Mouse (Mus musculus) thymus, adult 18-20 months (tissue): ENCODE data around the gene Fars2.

Source experiments
- DNase-seq, 2 experiments: peaks; one replicate each; pipeline ENCODE4 v3.0.0; 2022; ENCODE audit warnings: mixed read lengths in 2 of 2

Gene Fars2

GRCm38 (mm10) chr13:36529467-36530039 lies 412.3 kb downstream of the Fars2 start:
- DNase-seq, result no peak

- DNase-seq, result no peak
Observed at GRCm38 (mm10) chr13:36530852-36531251, 413.6 kb downstream of the Fars2 start.

- no peak for DNase-seq
Observed at GRCm38 (mm10) chr13:36531893-36532292, 414.7 kb downstream of the Fars2 start.

GRCm38 (mm10) chr13:36533071-36533470 lies 415.9 kb downstream of the Fars2 start:
- DNase-seq, result no peak

- DNase-seq, result no peak
Observed at GRCm38 (mm10) chr13:36533518-36533917, 416.3 kb downstream of the Fars2 start.

GRCm38 (mm10) chr13:36533966-36534540 lies 416.8 kb downstream of the Fars2 start:
- DNase-seq, result no peak

GRCm38 (mm10) chr13:36537580-36537979 lies 420.4 kb downstream of the Fars2 start:
- DNase-seq, result no peak

- DNase-seq, result no peak
Observed at GRCm38 (mm10) chr13:36538385-36538784, 421.2 kb downstream of the Fars2 start.

GRCm38 (mm10) chr13:36540231-36540630 lies 423.0 kb downstream of the Fars2 start:
- DNase-seq, result no peak

- no peak for DNase-seq
Observed at GRCm38 (mm10) chr13:36541287-36541780, 424.1 kb downstream of the Fars2 start.

GRCm38 (mm10) chr13:36550694-36551093 lies 433.5 kb downstream of the Fars2 start:
- no peak for DNase-seq

GRCm38 (mm10) chr13:36552522-36553246 lies 435.5 kb downstream of the Fars2 start:
- DNase-seq, result no peak

GRCm38 (mm10) chr13:36553247-36553642 lies 436.0 kb downstream of the Fars2 start:
- no peak for DNase-seq

- DNase-seq, result no peak
Observed at GRCm38 (mm10) chr13:36554743-36555142, 437.5 kb downstream of the Fars2 start.

- no peak for DNase-seq
Observed at GRCm38 (mm10) chr13:36562447-36563441, 445.5 kb downstream of the Fars2 start.

- DNase-seq, result no peak
Observed at GRCm38 (mm10) chr13:36564764-36565315, 447.6 kb downstream of the Fars2 start.

- DNase-seq, result no peak
Observed at GRCm38 (mm10) chr13:36576781-36577180, 459.6 kb downstream of the Fars2 start.

GRCm38 (mm10) chr13:36577916-36578568 lies 460.8 kb downstream of the Fars2 start:
- DNase-seq, result no peak

- peak in 1 of 2 experiments; percentile 5 for DNase-seq
Observed at GRCm38 (mm10) chr13:36578569-36579333, 461.5 kb downstream of the Fars2 start.

- no peak for DNase-seq
Observed at GRCm38 (mm10) chr13:36582406-36583070, 465.3 kb downstream of the Fars2 start.
